Mouse (Mus musculus) left cerebral cortex, postnatal 4 days (tissue): ENCODE measurements around the gene Dqx1. TPM values are rescaled to one million over a fixed set of nuclear protein-coding genes. Genes with fewer than 3 reads are reported as not detected.
A peak's percentile ranks its signal among the peaks of the same experiment; 100 is the strongest.

Experiments used
- DNase-seq: peaks from one replicate; pipeline ENCODE4 v3.0.0-alpha.2; 2022
- intact Hi-C: fragments of 180-260 bp; cut with DNase I; formaldehyde crosslinking; loops from one replicate; pipeline ENCODE4 v1.15.1; 2025
- total RNA-seq, 2 experiments: library from RNA; stranded (reverse); gene quantifications; 2 replicates each; pipeline ENCODE4 v1.2.3; 2021

Dqx1 gene
- total RNA-seq, 2 experiments from 2014 or later: 0.62 to 0.84 TPM

- intact Hi-C loops: no loop called here
- no peak for DNase-seq
Observed at GRCm38 (mm10) chr6:83032769-83033191, 24.9 kb upstream of the Dqx1 start.

- peak; percentile 55 for DNase-seq
- intact Hi-C loops: no loop called here
Observed at GRCm38 (mm10) chr6:83033249-83034185, 24.1 kb upstream of the Dqx1 start, which contains the start of the genes Dok1 and Loxl3. TSS of gene Dok1 (minus strand) at chr6:83033471. TSS of gene Loxl3 (plus strand) at chr6:83034173.

DNA sequence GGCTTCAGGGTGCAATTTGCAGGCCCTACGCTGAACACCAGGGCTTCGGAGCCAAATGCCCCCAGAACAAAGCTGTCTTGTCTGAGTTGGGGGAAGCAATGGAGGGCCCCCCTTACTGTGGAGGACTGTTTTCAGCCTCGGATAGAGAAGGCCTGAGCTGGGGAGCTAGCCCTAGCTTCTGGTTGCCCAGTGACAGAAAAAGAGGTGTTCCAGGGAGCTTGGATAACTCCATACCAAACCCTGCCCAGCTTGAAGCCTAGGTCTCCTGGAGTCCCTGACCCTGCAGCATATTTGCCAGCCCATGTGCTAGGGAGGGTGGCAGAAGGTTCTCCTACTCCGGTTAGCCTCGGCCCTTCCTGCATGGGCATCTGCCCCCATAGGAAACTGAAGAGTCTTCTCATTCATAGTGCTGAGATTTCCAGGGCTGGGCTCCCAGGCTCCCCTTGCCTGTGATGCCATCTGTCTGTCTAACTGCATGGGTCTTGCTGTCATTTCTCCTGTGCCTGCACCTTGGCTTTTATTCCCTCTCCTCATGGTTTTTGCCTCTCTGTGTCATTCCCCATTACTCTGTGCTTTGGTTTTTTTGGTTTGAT lies 23.1 kb upstream of the Dqx1 start:
- intact Hi-C loops: no loop called here

DNA sequence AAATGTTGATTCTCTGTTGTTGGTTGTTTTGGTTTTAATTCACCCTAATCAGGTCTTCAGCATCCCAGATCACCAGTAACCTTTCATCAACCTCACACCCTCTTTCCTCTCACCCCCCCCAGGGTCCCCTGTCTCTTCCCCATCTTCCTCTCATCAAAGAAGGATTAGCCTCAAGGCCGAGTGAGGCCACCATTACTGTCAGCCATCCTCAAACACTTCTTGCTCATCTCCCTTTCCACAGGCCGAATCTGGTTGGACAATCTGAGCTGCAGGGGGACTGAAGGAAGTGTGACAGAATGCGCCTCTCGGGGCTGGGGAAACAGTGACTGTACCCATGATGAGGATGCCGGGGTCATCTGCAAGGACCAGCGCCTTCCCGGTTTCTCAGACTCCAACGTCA lies 20.5 kb upstream of the Dqx1 start:
- intact Hi-C loops: no loop called here
- no peak for DNase-seq

More for the DNA sequence above, 23.1 kb upstream of the Dqx1 start:
- no peak for DNase-seq

- peak; percentile 83 for DNase-seq
- intact Hi-C loops: no loop called here
Observed at GRCm38 (mm10) chr6:83038496-83039012, 19.1 kb upstream of the Dqx1 start.

DNA sequence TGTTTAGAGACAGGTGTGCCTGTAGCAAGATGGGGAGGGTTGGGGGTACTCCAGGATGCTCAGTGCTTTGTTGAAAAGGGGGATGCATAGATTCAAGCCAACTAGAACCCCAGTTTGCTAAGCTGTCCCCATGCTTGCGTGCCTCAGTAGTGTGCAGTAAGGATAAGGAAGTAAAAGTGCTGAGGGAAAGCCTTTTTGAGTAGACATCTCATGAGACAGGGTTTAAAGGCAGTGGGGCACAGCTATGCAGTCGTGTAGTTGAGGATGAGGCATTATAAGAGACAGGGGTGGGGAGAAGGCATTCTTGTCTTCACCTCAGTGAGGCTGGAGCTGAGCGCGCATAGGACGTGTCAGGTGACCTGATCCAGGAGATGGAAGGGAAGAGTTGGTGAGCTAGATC lies 17.0 kb upstream of the Dqx1 start:
- intact Hi-C loops: no loop called here
- DNase-seq: no peak

- intact Hi-C loops: no loop called here
- DNase-seq: no peak
Observed at GRCm38 (mm10) chr6:83043561-83043960, 14.1 kb upstream of the Dqx1 start.

- no peak for DNase-seq
Observed at GRCm38 (mm10) chr6:83043993-83044392, 13.7 kb upstream of the Dqx1 start.

GRCm38 (mm10) chr6:83044742-83045141 lies 12.9 kb upstream of the Dqx1 start:
- no peak for DNase-seq
- intact Hi-C loops: no loop called here

More at GRCm38 (mm10) chr6:83043993-83044392, 13.7 kb upstream of the Dqx1 start:
- intact Hi-C loops: no loop called here

- intact Hi-C loops: no loop called here
Observed at GRCm38 (mm10) chr6:83049367-83049766, 8.3 kb upstream of the Dqx1 start.

DNA sequence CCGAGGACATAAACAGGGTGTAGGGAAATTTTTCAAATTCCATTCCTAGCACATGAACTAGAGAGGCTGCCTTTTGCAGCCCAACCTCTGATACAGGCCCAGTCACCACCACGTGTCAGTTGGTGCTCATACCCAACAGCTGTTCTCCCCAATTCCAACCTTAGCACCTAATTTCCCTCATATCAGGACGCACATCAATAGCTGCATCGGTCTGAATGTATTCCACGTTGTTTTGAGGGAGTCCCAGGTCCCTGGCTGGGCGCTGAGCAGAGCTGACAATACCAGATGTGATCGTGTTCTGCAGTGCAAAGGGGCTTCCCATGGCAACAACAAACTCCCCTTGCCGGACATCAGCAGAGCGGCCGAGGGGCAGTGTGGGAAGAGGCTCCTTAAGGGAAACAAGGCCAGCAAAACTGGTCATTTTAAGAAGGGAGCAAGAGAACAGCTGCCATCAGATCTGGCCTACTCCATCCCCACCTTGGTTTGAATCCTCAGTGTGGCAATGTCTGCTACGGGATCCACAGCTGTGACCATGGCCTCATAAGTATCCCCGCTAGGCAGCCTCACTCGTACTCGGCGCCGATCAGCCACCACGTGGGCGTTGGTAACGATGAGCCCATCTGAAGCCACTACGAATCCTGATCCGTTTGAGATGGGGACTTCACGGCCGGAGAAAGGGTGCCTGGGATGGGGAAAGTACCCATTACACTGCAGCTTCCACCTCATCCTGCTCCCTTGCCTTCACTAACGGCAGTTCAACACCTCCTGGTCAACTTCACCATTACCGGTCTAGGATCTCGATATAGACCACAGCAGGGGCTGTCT lies 4.3 kb upstream of the Dqx1 start:
- intact Hi-C loops: loop anchor here (10.0 kb wide), 1 partner anchor 59 kb away; no protein-coding TSS in a partner anchor
- no peak for DNase-seq

More at GRCm38 (mm10) chr6:83049367-83049766, 8.3 kb upstream of the Dqx1 start:
- DNase-seq: no peak

DNA sequence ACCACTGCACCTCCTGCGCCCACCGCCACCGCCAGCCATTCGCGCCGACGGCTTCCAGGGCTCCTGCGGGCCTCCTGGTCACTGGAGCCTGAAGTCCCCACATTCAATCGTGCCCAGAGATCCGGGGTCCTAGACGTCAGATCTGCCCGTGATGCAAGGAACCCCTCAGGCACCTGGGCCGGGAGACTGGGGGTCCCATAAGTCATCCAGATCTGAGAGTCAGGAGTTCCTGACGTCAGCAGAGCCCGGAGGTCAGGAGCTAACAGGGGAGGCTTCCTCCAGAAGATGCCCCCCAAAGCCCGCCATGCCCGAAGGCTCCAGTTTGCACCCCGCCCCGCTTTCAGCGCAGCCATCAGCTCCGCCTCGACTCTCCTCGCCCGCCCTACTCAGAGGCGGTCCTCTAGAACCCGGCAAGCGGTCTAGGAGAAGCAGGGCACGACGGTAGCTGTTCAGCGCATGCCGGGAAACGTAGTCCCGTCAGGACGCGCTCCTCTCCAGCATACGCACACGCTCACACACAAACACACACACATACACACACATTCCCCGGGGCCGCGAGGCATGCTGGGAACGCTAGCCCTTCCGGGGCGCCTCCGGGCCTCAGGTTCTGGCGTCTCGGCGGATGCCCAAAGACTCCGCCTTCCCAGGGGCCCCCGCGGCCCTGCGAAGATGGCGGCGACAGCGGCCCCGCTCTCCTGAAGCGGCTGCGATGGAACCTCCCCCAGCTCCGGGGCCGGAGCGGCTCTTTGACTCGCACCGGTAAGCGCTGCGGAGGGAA lies 3.4 kb upstream of the Dqx1 start, which contains the start of gene Aup1:
TSS of gene Aup1 (plus strand) at position 448 of the 778 bp plus-strand sequence.
- peak; percentile 95 for DNase-seq
- intact Hi-C loops: loop anchor here (10.0 kb wide), 1 partner anchor 59 kb away; no protein-coding TSS in a partner anchor

GRCm38 (mm10) chr6:83054871-83055431 lies 2.7 kb upstream of the Dqx1 start, which contains the start of gene Htra2:
TSS of gene Htra2 (minus strand) at chr6:83055273.
- intact Hi-C loops: loop anchor here (10.0 kb wide), 1 partner anchor 60 kb away; no protein-coding TSS in a partner anchor
- DNase-seq: peak; percentile 50

DNA sequence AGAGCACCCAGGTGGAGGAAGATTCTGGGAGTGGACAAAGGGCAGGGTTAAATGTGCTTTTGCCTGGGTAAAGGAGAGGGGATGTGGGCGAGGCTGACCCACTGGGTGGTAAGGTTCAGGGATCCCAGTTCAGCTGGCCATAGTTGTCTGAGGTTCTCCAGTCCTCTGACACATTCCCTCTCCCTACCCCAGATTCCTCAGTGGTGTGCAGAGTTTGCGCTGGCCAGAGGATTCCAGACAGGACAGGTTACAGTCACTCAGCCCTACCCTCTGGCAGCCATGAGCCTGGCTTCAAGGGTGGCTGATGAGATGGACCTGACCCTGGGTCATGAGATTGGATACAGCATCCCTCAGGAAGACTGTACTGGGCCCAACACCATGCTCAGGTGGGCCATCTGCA lies 1.1 kb downstream of the Dqx1 start:
- DNase-seq: no peak
- intact Hi-C loops: loop anchor here (10.0 kb wide), 1 partner anchor 64 kb away; no protein-coding TSS in a partner anchor

- intact Hi-C loops: no loop called here
Observed at GRCm38 (mm10) chr6:83065995-83066394, 8.4 kb downstream of the Dqx1 start.

DNA sequence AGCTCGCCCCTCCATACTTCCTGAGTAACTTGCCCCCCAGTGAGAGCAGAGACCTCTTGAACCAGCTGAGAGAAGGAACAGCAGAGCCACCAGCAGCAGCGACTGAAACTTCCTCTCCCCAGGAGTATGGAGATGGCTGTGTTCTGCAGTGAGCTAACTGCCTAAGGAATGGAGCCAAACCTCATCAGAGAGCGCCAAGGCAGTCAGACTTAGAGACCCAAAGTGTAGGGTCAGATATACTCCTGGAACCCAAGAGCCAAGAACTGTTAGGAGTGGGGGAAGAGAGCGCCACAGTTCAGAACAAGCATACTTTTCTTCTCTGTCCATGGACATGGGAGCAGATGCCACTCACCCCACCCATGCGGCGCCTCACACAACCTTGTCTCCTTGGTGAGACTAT lies 8.8 kb downstream of the Dqx1 start:
- DNase-seq: no peak
- intact Hi-C loops: no loop called here

More at GRCm38 (mm10) chr6:83065995-83066394, 8.4 kb downstream of the Dqx1 start:
- no peak for DNase-seq

DNA sequence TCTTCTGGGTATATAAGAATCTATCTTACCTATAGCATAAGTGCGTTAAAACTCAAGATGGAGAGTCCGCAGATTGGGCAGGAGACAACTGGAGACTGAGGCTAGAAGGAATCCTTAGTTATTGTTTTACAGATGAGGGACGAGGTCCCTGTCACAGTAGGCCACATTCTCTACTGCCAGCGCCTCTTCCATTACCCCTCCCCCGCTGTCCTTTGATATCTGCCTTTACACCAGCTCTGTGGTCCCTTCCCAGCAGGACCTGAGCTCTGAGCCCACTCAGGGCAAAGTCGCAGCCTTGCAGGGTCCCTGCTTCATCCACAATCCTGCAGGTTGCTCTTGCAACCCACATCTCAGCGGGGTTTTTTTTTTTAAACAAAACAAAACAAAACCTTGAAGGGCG lies 10.6 kb downstream of the Dqx1 start:
- intact Hi-C loops: no loop called here
- no peak for DNase-seq

GRCm38 (mm10) chr6:83068706-83069487 lies 11.3 kb downstream of the Dqx1 start:
- DNase-seq: no peak
- intact Hi-C loops: no loop called here
